Mouse (Mus musculus) right cerebral cortex, adult 2 months (tissue): ENCODE data around the gene Cmtr2.
A peak's percentile ranks its signal among the peaks of the same experiment; 100 is the strongest.

Experiments
- DNase-seq, 2 experiments: peaks; one replicate each; pipeline ENCODE4 v3.0.0; 2021 to 2022; ENCODE audit warnings: low spot score in 2 of 2

The Cmtr2 gene

GRCm38 (mm10) chr8:110253986-110254385, 38.5 kb downstream of the Cmtr2 start:
- no peak for DNase-seq

- DNase-seq, result no peak
Measured at GRCm38 (mm10) chr8:110265796-110266305, 50.4 kb downstream of the Cmtr2 start.

GRCm38 (mm10) chr8:110266741-110267140, 51.3 kb downstream of the Cmtr2 start, which contains the start of gene Hydin:
TSS of gene Hydin (plus strand) at chr8:110266977.
- DNase-seq, result peak; percentile 94 to 95

GRCm38 (mm10) chr8:110267268-110267667, 51.8 kb downstream of the Cmtr2 start:
- DNase-seq, result no peak

- DNase-seq, result no peak
Measured at GRCm38 (mm10) chr8:110270659-110271058, 55.2 kb downstream of the Cmtr2 start.

GRCm38 (mm10) chr8:110273394-110273793, 57.9 kb downstream of the Cmtr2 start:
- no peak for DNase-seq
